ENCODE assay signal across 13 mouse cellular contexts in the genomic region with DNA sequence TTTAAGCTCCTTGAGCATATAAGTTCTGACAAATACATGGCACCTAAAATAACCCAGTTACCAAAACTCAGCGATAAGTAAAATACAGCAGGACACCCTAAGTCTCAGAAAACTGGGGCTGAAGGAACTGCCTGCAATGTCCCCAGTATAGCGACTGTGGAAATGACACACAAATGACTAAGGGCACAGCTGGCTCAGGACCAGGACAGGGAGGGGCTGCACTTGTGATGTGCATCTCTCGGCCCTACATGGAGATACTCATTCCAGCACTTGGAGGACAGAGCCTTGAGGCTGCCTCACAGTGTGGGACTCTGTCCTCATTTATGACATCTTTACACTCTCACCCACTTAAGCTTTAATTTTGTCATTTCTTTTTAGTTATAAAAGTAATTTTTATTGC.
"Had no signal": no experiment of that assay in that cellular context is flagged by ENCODE, and none has a peak within 500 bp of the region (broad histone marks: within the 10 kb centered on the region; RNA-seq: fewer than 3 reads in every experiment).

No protein-coding gene starts in this region.

- DNase-seq: kidney, postnatal 25 days; lung, adult 2 months; lung, postnatal 36 days; thymus, adult 18-20 months; thymus, postnatal 36 days had no signal

- H3K27ac ChIP-seq: left cerebral cortex, adult 2 months; limb, embryonic 10.5 days; liver, embryonic 15.5 days; midbrain, embryonic 15.5 days; neural tube, embryonic 13.5 days had no signal

- H3K9ac ChIP-seq: liver, embryonic 15.5 days; midbrain, embryonic 15.5 days; neural tube, embryonic 13.5 days had no signal

- H3K36me3 ChIP-seq: limb, embryonic 10.5 days; liver, embryonic 15.5 days; midbrain, embryonic 15.5 days; neural tube, embryonic 13.5 days had no signal

- H3K27me3 ChIP-seq: liver, embryonic 15.5 days; midbrain, embryonic 15.5 days; neural tube, embryonic 13.5 days had no signal

- H3K9me3 ChIP-seq: limb, embryonic 10.5 days; liver, embryonic 15.5 days; midbrain, embryonic 15.5 days; neural tube, embryonic 13.5 days had no signal

- ATAC-seq: lung, postnatal 0 days; midbrain, embryonic 15.5 days had no signal

- H3K4me2 ChIP-seq: liver, embryonic 11.5 days; liver, embryonic 15.5 days; midbrain, embryonic 11.5 days; midbrain, embryonic 15.5 days; neural tube, embryonic 13.5 days had no signal

- H3K4me1 ChIP-seq: neural tube, embryonic 13.5 days had no signal

- H3K4me3 ChIP-seq: left cerebral cortex, adult 2 months; limb, embryonic 10.5 days; liver, embryonic 15.5 days; midbrain, embryonic 15.5 days; neural tube, embryonic 13.5 days had no signal
